Mouse (Mus musculus): ENCODE measurements at regions not wholly inside any gene's neighbourhood (a gene's known extent, or its start where the extent isn't known, plus 50 kb on each side); places are given as distances from the start of the nearest gene placed in this dataset.

GRCm38 (mm10) chr9:90533372-90533771, 262.8 kb upstream of the Tbc1d2b start:
- no peak for TF ChIP-seq CTCF (IDR thresholded peaks at IDR 0.05; ENCODE audit: low read depth)
- TF ChIP-seq EP300 (IDR thresholded peaks at IDR 0.05; ENCODE audit: low read depth), result no peak
